Mouse (Mus musculus) spleen, adult 2 months (tissue): ENCODE results near the gene Tdg.

Source experiments
- CTCF ChIP-seq: fragments of 200-500 bp; IDR thresholded peaks from 2 replicates; pipeline ENCODE4 v1.5.1; 2011; ENCODE audit warnings: mild to moderate bottlenecking, inconsistent platforms; ENCODE audit not compliant: insufficient read depth, insufficient read length, insufficient replicate concordance; ENCODE audit errors: extremely low read depth
- POLR2A ChIP-seq: fragments of 200-500 bp; IDR thresholded peaks from 2 replicates; pipeline ENCODE4 v1.6.1; 2011; ENCODE audit warnings: low read depth, low read length, inconsistent platforms

DNA sequence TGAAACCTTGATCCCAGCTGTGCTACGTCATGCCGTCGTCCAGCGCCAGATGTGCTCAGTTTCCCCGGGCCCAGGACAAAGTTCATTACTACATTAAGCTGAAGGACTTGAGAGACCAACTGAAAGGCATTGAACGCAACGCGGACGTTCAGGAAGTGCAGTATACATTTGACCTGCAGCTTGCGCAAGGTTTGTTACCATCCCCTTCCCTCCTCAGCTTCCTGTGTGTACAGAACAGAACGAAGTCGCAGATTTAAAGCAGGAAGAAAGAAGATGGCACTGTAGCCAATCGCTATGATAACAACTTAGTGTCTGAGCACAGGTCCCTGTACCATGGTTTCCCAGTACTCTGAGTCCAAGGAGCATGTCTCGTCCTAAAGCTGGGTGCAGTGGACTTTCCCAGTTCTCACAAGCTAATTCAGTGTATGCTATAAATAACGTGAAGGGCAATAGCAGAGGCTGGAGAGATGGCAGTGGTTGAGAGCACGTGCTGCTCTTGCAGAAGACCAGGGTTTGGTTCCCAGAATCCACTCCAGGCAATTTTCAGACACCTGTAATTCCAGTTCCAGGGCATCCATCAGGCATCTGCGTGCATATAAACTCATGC is 17.7 kb downstream of the Tdg start:
- no peak for TF ChIP-seq CTCF
- no peak for TF ChIP-seq POLR2A
